Mouse (Mus musculus) frontal cortex, postnatal 25 days (tissue): ENCODE data around the gene Mcf2l.

ENCODE experiments used
- DNase-seq, 2 experiments: peaks; one replicate each; pipeline ENCODE4 v3.0.0; 2022; ENCODE audit warnings: low spot score in 2 of 2

Gene Mcf2l

DNA sequence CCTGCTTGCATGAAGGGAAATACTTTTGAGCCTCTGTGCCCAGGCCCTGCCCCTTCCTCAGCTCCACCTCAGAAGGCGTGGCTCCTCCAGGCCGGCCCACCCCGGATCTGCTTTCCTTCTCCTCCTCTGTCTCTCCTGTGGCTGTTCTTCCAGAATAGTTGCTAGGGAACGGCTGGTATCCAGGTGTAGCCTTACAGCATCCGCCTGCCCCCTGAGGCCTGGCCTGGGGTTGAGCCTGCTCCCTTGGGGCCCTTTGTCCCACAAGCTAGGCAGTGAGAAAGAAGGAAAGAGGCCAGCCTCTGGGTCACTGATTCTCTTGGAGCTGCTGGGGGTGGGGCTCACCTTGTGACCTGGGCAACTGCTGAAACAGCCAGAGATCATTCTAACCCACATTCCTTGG lies 38.4 kb downstream of the Mcf2l start:
- DNase-seq, result no peak

- peak; percentile 27 to 41 for DNase-seq
Measured at GRCm38 (mm10) chr8:12915187-12916006, 41.8 kb downstream of the Mcf2l start.

GRCm38 (mm10) chr8:12916156-12916900 lies 42.7 kb downstream of the Mcf2l start:
- no peak for DNase-seq

GRCm38 (mm10) chr8:12917029-12917428 lies 43.4 kb downstream of the Mcf2l start:
- no peak for DNase-seq

GRCm38 (mm10) chr8:12917831-12918230 lies 44.2 kb downstream of the Mcf2l start:
- DNase-seq, result no peak

- no peak for DNase-seq
Measured at GRCm38 (mm10) chr8:12920599-12920998, 47.0 kb downstream of the Mcf2l start.

DNA sequence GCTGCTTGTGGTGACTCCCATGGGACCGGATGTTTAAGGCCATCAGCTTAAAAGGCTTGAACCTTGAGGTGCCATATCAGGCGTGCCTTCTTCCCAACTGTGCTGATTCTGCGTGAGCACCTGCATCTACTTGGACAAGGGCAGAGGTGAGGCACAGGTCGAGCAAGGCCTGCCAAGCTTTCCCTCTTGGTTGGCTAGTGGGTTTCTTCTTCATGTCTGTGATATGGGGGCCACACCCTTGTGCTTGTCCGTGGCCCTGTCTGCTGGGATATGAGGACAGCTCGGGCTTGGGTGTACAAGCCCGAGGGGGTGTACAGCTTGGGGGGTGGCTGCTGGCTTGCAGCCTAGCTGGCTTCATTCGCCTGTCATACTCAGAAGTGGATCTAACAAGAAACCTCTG lies 51.4 kb downstream of the Mcf2l start:
- no peak for DNase-seq

GRCm38 (mm10) chr8:12925941-12926381 lies 52.4 kb downstream of the Mcf2l start:
- no peak for DNase-seq

GRCm38 (mm10) chr8:12927204-12927983 lies 53.8 kb downstream of the Mcf2l start:
- peak; percentile 54 to 60 for DNase-seq

GRCm38 (mm10) chr8:12928033-12928432 lies 54.4 kb downstream of the Mcf2l start:
- DNase-seq, result no peak

DNA sequence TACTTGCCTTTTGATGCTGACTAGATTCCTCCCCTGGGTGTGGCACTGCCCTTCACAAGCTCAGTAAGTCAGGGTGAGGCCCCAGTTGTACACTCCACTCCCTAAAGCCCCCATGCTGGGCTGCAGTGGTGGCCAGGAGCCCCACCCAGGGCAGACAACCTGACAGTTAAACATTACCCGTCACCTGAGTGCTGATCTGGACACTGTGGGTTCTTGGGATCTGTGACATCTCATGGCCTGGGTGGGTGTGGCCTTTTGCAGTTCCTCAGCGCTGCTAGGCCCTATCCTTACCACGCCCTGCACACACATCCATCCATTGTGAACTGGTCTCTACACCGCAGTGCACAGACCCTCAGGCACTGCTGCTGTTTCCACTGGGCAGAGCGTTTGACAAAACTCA lies 55.3 kb downstream of the Mcf2l start:
- DNase-seq, result no peak

DNA sequence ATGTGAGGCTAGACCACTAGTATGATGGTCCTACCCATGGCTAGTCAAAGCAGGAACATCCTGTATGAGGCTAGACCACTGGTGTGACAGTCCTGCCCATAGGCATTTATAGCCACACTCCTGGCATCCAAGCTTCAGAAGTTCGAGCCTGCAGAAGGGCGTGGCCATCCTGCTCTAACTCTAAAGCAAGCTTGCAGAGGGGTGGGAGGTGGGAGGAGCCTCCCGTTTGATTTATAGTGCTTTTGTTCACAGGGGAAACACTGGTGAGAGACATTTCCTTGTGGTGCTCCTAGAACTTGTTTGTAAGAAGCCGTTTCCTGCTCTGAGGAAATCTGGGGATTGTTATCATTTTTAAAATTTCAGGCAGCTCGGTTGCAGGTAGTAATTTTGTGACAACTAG lies 56.7 kb downstream of the Mcf2l start:
- no peak for DNase-seq

DNA sequence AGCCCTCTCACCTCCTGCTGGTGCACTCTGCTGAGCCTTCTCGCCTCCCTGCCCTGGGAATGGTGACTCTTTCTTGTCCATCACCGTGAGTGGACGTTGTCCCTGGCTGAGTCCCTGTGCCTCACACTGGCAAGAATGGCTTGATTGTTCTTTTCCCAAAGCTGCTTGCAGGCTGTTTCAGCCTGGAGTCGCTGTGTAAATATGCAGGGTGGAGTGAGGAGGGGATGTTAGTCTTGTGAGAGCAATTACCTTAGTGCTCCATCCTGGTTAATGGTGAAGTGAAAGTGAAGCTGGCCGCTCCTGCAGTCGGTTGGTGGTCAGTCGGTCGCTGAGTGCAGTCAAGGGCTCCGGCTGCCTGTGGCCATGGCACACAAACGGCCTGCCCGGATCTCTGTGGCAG lies 57.8 kb downstream of the Mcf2l start:
- no peak for DNase-seq

DNA sequence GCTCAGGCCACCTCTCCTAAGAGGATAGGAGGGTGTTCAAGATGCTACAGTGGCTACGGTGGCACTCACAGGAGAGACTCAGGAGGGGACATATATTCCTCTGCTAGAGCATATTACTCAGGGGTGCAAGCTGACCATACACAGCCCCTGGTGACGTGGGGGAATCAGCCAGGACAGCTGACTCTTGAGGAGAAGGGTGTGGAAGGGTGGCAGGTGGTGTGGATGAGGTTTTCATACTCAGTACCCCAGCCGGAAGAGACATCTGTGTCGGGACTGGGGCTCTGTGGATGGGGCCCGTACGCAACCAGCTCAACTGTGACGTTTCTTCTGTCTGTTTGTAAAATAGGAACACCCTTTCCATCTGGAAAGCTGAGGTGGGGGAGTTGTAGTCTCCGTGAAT lies 58.9 kb downstream of the Mcf2l start:
- DNase-seq, result no peak

GRCm38 (mm10) chr8:12933765-12934164 lies 60.2 kb downstream of the Mcf2l start:
- no peak for DNase-seq

- DNase-seq, result no peak
Measured at GRCm38 (mm10) chr8:12934453-12935043, 60.9 kb downstream of the Mcf2l start.

DNA sequence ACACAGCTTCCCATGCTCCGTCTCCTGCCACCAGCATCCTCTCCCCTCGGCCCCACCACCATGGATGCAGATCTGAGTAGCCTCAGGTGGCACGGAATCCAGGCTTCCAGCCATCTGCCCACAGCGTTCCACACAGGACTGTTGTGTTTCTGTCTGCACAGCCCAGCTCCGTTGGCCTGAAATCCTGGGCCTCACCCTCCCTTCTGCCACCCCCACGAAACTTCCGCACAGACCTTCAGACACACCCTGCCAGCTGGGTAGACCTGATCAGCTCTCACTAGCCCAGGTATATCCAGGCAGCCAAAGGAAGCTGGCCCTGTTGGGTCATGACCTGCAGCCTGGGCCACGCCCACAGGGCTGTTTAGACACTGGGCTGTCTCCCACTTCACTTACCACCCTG lies 66.9 kb downstream of the Mcf2l start:
- DNase-seq, result no peak

DNA sequence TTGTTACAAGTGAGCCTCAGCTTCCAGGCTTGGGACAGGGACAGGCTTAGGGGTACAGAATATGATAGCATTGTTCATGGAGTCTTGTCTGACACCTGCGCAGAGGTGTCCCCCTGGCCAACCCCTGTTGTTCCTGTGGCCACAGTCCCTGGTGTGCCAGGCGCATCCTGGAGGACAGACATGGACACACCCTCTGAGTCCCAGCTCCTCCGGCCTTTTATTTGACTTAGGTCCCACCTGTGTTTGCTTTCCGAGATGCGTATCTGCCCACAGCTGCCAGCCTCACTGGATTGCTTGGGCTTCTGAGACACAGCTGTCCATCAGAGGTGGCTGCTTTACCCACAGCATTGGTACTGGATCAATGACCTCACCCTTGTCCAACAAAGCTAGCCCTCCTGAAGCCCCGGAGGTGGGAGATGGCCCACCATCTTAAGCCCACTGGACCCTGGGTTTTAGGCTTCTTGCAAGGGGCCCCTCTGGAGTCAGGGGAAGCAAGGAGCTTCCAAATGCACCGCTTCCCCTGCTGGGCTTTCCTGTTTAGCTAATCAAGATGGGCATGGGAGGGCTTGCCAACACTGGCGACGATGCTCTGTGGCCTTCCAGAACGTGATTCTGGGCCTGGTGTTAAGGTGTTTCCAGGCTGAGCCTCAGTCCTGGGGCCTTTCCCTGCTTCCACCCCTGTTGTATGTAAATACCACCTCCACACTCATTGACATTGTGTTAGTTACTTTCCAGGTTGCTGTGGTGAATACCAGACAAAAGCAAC lies 67.7 kb downstream of the Mcf2l start:
- no peak for DNase-seq

DNA sequence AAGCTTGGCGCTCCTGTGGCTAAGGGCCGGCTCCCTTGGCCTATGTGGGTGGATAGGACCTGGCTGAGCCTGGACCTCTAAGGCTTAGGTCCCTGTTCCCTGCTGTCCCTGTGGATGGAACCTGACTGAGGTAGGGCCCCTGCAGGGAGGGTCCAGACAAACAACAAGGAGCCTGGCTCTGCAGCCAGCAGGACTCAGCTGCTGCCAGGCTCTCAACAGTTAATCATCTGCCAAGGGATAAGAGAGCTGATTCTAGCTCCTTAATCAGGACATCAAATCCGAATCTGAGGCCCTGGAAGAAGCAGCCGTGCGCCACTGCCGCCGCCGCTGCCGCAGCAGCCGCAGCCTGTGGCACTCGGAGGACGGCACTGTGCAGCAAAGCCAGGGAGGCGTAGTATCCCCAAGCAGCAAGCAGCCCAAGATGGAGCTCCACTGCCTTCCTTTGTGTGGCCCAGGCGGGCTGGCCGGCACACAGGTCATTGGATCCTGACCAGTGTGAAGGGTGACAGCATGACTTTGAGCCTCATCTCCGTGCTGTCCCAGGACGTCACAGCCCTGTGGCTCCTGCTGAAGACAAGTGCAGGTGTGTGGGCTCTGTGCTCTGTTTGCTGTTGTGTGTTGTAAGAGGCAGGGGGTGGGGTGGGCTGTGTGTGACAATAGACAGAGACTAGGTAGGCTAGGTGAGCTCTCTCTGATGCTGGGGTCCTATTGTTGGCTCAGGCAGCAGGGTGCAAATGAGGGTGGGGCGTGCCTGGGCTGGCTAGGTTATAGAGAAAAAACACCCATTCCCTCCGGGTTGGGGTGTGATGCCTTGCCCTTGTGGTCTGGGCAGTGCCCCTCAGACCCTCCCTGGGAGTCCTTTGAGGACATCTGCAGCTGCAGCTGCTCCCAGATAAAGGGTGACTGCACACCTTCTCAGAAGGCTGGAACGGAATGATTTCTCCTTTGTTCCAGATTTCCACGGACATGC lies 74.3 kb downstream of the Mcf2l start:
- DNase-seq, result no peak

DNA sequence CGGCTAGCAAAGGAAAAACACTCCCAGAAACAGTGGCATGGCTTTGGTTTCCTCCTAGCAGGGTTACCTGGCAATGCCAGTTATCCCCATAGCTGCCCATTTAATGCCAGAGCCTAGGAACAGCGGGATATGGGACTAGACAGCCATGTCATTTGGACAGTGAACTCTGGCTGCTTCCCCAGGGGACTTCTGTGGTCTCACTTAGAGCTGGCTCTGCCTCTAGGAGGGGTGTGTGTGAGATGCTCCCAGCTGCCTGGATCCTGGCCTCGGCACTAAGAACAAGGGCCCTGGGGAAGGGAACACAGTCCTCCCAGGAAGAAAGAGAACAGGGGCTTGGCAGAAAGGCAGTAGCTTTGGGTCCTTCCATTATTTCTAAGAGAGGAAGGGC lies 75.0 kb downstream of the Mcf2l start:
- no peak for DNase-seq
